Mouse (Mus musculus): Measurements from ENCODE around the gene Aplnr. TPM values are rescaled to one million over a fixed set of nuclear protein-coding genes. Genes with fewer than 3 reads are reported as not detected.

Aplnr gene
- polyA plus RNA-seq, 1 experiment = 5.1 TPM

DNA sequence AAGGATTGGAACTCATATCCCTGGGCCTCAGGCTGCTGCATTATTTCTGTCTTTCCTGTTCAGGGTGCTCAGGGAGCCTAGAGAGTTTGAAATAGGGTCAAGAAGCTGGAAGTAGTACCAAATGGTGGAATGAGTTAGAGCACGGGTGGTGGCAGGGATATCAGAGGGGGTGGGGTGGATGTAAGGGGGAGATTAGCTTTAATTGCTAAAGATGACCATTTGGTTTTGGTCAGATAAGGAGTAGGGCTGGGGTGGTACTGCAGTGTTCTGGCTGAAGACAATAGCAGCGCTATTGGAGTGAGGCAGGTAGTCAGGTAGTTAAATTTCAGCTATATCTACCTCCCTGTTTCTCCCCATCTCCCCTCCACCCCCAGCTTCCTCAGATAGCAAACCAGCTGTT is 4.8 kb upstream of the Aplnr start:
- peaks cover 2% of the 10 kb centered on the region; the same call in 1 of the 2 replicates for H3K4me1 ChIP-seq (ENCODE audit: control insufficient read depth, insufficient read depth, low read length)

DNA sequence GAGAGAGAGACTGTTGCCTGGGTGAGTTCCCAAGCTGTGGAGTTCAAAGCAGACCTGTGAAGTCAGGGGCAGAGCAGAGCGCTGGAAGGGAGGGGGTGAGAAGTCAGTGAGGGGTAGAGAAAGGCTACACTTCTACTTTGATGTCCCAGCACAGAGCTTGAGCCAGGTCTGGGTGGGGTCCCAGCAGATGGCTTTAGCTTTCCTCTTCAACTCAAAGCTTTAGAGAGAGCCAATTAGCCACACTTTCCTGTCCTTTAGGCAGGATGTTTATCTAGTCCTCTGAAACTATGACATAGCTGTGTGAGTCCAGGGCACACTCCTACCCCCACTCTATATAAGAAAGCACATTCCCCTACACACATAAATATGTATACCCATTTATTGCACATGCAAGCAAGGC is 4.3 kb upstream of the Aplnr start:
- H3K4me1 ChIP-seq (ENCODE audit: control insufficient read depth, insufficient read depth, low read length) = peaks cover 4% of the 10 kb centered on the region; the same call in 1 of the 2 replicates
- no peak overlapping the region for H3K4me3 ChIP-seq (replicated peaks; ENCODE audit: control insufficient read depth, low read depth, low read length)
- TF ChIP-seq POLR2A (IDR thresholded peaks at IDR 0.05; ENCODE audit: borderline replicate concordance, control insufficient read depth, low read depth, low read length) (no peak), CTCF (IDR thresholded peaks at IDR 0.05; ENCODE audit: control insufficient read depth, insufficient read depth, low read length) (no peak)
- WGBS = 79% methylated on average over 1 of the region's 1 CpGs
- H3K27ac ChIP-seq (ENCODE audit: control insufficient read depth, insufficient read depth, low read depth, low read length, poor library complexity) = no peak overlapping the region

More for the DNA sequence above, 4.8 kb upstream of the Aplnr start:
- H3K4me3 ChIP-seq (replicated peaks; ENCODE audit: control insufficient read depth, low read depth, low read length) = no peak overlapping the region
- H3K27ac ChIP-seq (ENCODE audit: control insufficient read depth, insufficient read depth, low read depth, low read length, poor library complexity) = no peak overlapping the region
- 55% methylated on average over 2 of the region's 2 CpGs for WGBS
- no peak for TF ChIP-seq POLR2A (IDR thresholded peaks at IDR 0.05; ENCODE audit: borderline replicate concordance, control insufficient read depth, low read depth, low read length)
- TF ChIP-seq CTCF (IDR thresholded peaks at IDR 0.05; ENCODE audit: control insufficient read depth, insufficient read depth, low read length) = no peak

DNA sequence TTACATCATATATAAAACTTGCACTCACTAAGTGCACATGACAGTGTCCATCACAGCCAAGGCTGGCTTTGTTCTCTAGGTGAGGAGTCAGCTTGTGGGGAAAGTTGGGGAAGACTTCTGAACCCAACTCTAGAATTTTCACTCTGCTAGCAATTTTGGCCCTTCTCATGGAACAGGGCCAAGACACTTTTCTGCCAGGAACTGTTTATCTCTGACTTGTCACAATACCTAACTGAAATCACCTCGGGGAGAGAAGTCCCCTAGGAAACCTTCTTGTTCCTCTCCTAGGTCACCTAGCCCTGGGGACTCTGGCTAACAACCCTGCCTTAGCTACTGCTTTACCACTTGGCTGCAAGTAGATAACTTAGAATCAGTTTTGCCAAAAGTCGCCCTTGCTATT is 3.8 kb upstream of the Aplnr start:
- WGBS = 28% methylated on average over 2 of the region's 2 CpGs
- peaks cover 7% of the 10 kb centered on the region for H3K4me1 ChIP-seq (ENCODE audit: control insufficient read depth, insufficient read depth, low read length)
- TF ChIP-seq CTCF (IDR thresholded peaks at IDR 0.05; ENCODE audit: control insufficient read depth, insufficient read depth, low read length) = no peak
- TF ChIP-seq POLR2A (IDR thresholded peaks at IDR 0.05; ENCODE audit: borderline replicate concordance, control insufficient read depth, low read depth, low read length) = no peak
- H3K4me3 ChIP-seq (replicated peaks; ENCODE audit: control insufficient read depth, low read depth, low read length) = no peak overlapping the region
- H3K27ac ChIP-seq (ENCODE audit: control insufficient read depth, insufficient read depth, low read depth, low read length, poor library complexity) = no peak overlapping the region

DNA sequence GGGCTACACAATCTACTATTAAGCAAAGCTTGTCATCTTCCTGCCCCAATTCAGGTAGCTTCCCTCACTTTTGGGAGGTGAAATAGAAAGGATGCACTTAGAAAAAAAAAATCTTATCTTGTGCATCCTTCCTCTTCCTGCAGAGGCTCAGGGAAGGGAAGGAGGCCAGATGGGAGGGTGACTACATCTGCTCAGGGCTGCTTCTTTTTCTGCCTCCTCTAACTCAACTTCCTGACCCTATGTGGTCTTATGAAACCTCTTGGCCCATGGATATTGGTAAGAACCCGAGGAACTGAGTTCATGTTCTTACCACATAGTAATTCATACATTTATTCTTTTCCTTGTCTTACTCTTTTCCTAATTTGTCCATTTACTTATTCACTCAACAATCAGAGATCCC is 926 bp upstream of the Aplnr start:
- no peak overlapping the region for H3K27ac ChIP-seq (ENCODE audit: control insufficient read depth, insufficient read depth, low read depth, low read length, poor library complexity)
- peaks cover 7% of the 10 kb centered on the region for H3K4me1 ChIP-seq (ENCODE audit: control insufficient read depth, insufficient read depth, low read length)
- no peak for TF ChIP-seq POLR2A (IDR thresholded peaks at IDR 0.05; ENCODE audit: borderline replicate concordance, control insufficient read depth, low read depth, low read length)
- no peak for TF ChIP-seq CTCF (IDR thresholded peaks at IDR 0.05; ENCODE audit: control insufficient read depth, insufficient read depth, low read length)
- H3K4me3 ChIP-seq (replicated peaks; ENCODE audit: control insufficient read depth, low read depth, low read length) = no peak overlapping the region
- 0% methylated on average over 1 of the region's 1 CpGs for WGBS

DNA sequence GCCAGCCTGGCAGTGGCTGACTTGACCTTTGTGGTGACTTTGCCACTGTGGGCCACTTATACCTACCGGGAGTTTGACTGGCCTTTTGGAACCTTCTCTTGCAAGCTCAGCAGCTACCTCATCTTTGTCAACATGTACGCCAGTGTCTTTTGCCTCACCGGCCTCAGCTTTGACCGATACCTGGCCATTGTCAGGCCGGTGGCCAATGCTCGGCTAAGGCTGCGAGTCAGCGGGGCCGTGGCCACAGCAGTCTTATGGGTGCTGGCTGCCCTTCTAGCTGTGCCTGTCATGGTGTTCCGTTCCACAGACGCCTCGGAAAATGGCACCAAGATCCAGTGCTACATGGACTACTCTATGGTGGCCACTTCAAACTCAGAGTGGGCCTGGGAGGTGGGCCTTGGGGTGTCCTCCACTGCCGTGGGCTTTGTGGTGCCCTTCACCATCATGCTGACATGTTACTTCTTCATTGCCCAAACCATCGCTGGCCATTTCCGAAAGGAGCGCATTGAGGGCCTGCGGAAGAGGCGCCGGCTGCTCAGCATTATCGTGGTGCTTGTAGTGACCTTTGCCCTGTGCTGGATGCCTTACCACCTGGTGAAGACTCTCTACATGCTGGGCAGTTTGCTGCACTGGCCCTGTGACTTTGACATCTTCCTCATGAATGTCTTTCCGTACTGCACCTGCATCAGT is 951 bp downstream of the Aplnr start:
- H3K4me1 ChIP-seq (ENCODE audit: control insufficient read depth, insufficient read depth, low read length) = peaks cover 7% of the 10 kb centered on the region
- H3K4me3 ChIP-seq (replicated peaks; ENCODE audit: control insufficient read depth, low read depth, low read length) = no peak overlapping the region
- no peak for TF ChIP-seq CTCF (IDR thresholded peaks at IDR 0.05; ENCODE audit: control insufficient read depth, insufficient read depth, low read length)
- 0 out of 2 replicates have a peak, but pooled peaks have one; percentile 22 for TF ChIP-seq POLR2A (IDR thresholded peaks at IDR 0.05; ENCODE audit: borderline replicate concordance, control insufficient read depth, low read depth, low read length)
- peak overlapping the region; percentile 70 for H3K27ac ChIP-seq (ENCODE audit: control insufficient read depth, insufficient read depth, low read depth, low read length, poor library complexity)
- WGBS = 84% methylated on average over 21 of the region's 21 CpGs

- no peak for TF ChIP-seq POLR2A (IDR thresholded peaks at IDR 0.05; ENCODE audit: borderline replicate concordance, control insufficient read depth, low read depth, low read length)
- peak overlapping the region; percentile 70 for H3K27ac ChIP-seq (ENCODE audit: control insufficient read depth, insufficient read depth, low read depth, low read length, poor library complexity)
- whole genome bisulfite sequencing = 5% methylated on average over 10 of the region's 10 CpGs
- H3K4me3 ChIP-seq (replicated peaks; ENCODE audit: control insufficient read depth, low read depth, low read length) = peak overlapping the region; percentile 47
- peaks cover 7% of the 10 kb centered on the region for H3K4me1 ChIP-seq (ENCODE audit: control insufficient read depth, insufficient read depth, low read length)
These were observed 1.6 kb downstream of the Aplnr start for GRCm38 (mm10) chr2:85137601-85138140.

- Histone ChIP-seq H3K4me3 (replicated peaks; ENCODE audit: control insufficient read depth, low read depth, low read length) (no peak overlapping the region), H3K27ac (ENCODE audit: control insufficient read depth, insufficient read depth, low read depth, low read length, poor library complexity) (no peak overlapping the region), H3K4me1 (ENCODE audit: control insufficient read depth, insufficient read depth, low read length) (peaks cover 7% of the 10 kb centered on the region)
- 15% methylated on average over 2 of the region's 2 CpGs for WGBS
- TF ChIP-seq CTCF (IDR thresholded peaks at IDR 0.05; ENCODE audit: control insufficient read depth, insufficient read depth, low read length) (no peak), POLR2A (IDR thresholded peaks at IDR 0.05; ENCODE audit: borderline replicate concordance, control insufficient read depth, low read depth, low read length) (no peak)
These were observed 2.1 kb downstream of the Aplnr start for GRCm38 (mm10) chr2:85138143-85138542.

GRCm38 (mm10) chr2:85139393-85139792 is 3.4 kb downstream of the Aplnr start:
- TF ChIP-seq CTCF (IDR thresholded peaks at IDR 0.05; ENCODE audit: control insufficient read depth, insufficient read depth, low read length) (no peak), POLR2A (IDR thresholded peaks at IDR 0.05; ENCODE audit: borderline replicate concordance, control insufficient read depth, low read depth, low read length) (no peak)
- H3K27ac ChIP-seq (ENCODE audit: control insufficient read depth, insufficient read depth, low read depth, low read length, poor library complexity) = no peak overlapping the region
- no peak overlapping the region for H3K4me3 ChIP-seq (replicated peaks; ENCODE audit: control insufficient read depth, low read depth, low read length)
- 71% methylated on average over 4 of the region's 4 CpGs for WGBS
- H3K4me1 ChIP-seq (ENCODE audit: control insufficient read depth, insufficient read depth, low read length) = peaks cover 7% of the 10 kb centered on the region

Measured in bone marrow, adult 2 months (tissue).